Mouse (Mus musculus) MEL (cell line): ENCODE data around the gene Nudt9. TPM values are rescaled to one million over a fixed set of nuclear protein-coding genes. Genes with fewer than 3 reads are reported as not detected.

ENCODE experiments used
- DNase-seq: peaks from one replicate; pipeline ENCODE4 v3.0.0; 2011; ENCODE audit warnings: low read depth, low spot score
- H3K27ac ChIP-seq: 2 replicates; pipeline ENCODE4 v1.5.1; 2012; ENCODE audit warnings: low read depth, mild to moderate bottlenecking, control low read depth, low read length, moderate library complexity; ENCODE audit not compliant: control insufficient read depth
- H3K27me3 ChIP-seq, 2 experiments: fragments of 150-350 bp in 1 of 2; sonication (generic) in 1 of 2; 2 replicates each; pipeline ENCODE4 v1.6.1; 2012; ENCODE audit warnings: low read length in 2 of 2, mild to moderate bottlenecking in 2 of 2, improper control_type of control experiment in 1 of 2, moderate library complexity in 1 of 2; ENCODE audit not compliant: insufficient read depth in 2 of 2, control insufficient read depth in 1 of 2
- H3K36me3 ChIP-seq, 2 experiments: 2 replicates each; pipeline ENCODE4 v1.6.1; 2012 to 2014; ENCODE audit warnings: low read length in 2 of 2, improper control_type of control experiment in 1 of 2, inconsistent platforms in 1 of 2, mild to moderate bottlenecking in 1 of 2; ENCODE audit not compliant: insufficient read depth in 2 of 2, control insufficient read depth in 1 of 2
- H3K4me1 ChIP-seq, 2 experiments: fragments of 150-350 bp in 1 of 2; sonication (generic) in 1 of 2; 2 replicates each; pipeline ENCODE4 v1.6.1; 2012; ENCODE audit warnings: low read length in 2 of 2, improper control_type of control experiment in 1 of 2, mild to moderate bottlenecking in 1 of 2; ENCODE audit not compliant: insufficient read depth in 2 of 2, control insufficient read depth in 1 of 2
- H3K4me3 ChIP-seq, 2 experiments: fragments of 150-350 bp in 1 of 2; sonication (generic) in 1 of 2; 2 replicates each; pipeline ENCODE4 v1.5.1; 2012; ENCODE audit warnings: low read depth in 2 of 2, low read length in 2 of 2, mild to moderate bottlenecking in 2 of 2, moderate library complexity in 2 of 2, control low read depth in 1 of 2, improper control_type of control experiment in 1 of 2; ENCODE audit not compliant: control insufficient read depth in 1 of 2, insufficient read depth in 1 of 2
- H3K79me2 ChIP-seq: 2 replicates; pipeline ENCODE4 v1.6.1; 2012; ENCODE audit warnings: mild to moderate bottlenecking, low read length, moderate library complexity; ENCODE audit not compliant: control insufficient read depth, poor library complexity, insufficient read depth
- H3K9ac ChIP-seq: 2 replicates; pipeline ENCODE4 v1.6.1; 2012; ENCODE audit warnings: low read depth, mild to moderate bottlenecking, control low read depth, low read length, moderate library complexity; ENCODE audit not compliant: control insufficient read depth, poor library complexity, severe bottlenecking
- H3K9me3 ChIP-seq: fragments of 150-350 bp; sonication (generic); replicated peaks from 2 replicates; pipeline ENCODE4 v1.6.1; 2012; ENCODE audit warnings: mild to moderate bottlenecking, low read length, improper control_type of control experiment, moderate library complexity; ENCODE audit not compliant: insufficient read depth
- CHD2 ChIP-seq: IDR thresholded peaks from 2 replicates; pipeline ENCODE4 v1.6.1; 2011; ENCODE audit warnings: low read length, improper control_type of control experiment
- E2F4 ChIP-seq: IDR thresholded peaks from 2 replicates; pipeline ENCODE4 v1.6.1; 2011; ENCODE audit warnings: low read depth, low read length, improper control_type of control experiment, borderline replicate concordance
- ELF1 ChIP-seq: IDR thresholded peaks from 2 replicates; pipeline ENCODE4 v1.6.1; 2014; ENCODE audit warnings: low read depth, mild to moderate bottlenecking, inconsistent platforms, low read length, improper control_type of control experiment, moderate library complexity
- EP300 ChIP-seq, 2 experiments: IDR thresholded peaks; 2 replicates each; pipeline ENCODE4 v1.6.1; 2011; ENCODE audit warnings: improper control_type of control experiment in 2 of 2, low read length in 2 of 2, low read depth in 1 of 2, mild to moderate bottlenecking in 1 of 2
- GABPA ChIP-seq: IDR thresholded peaks from 2 replicates; pipeline ENCODE4 v1.6.1; 2012; ENCODE audit warnings: low read depth, mild to moderate bottlenecking, inconsistent platforms, low read length, improper control_type of control experiment, moderate library complexity
- GATA1 ChIP-seq: IDR thresholded peaks from 2 replicates; pipeline ENCODE4 v1.6.1; 2011; ENCODE audit warnings: low read depth, low read length, improper control_type of control experiment
- HCFC1 ChIP-seq: IDR thresholded peaks from 2 replicates; pipeline ENCODE4 v1.6.1; 2012; ENCODE audit warnings: low read depth, mild to moderate bottlenecking, inconsistent platforms, low read length, improper control_type of control experiment, moderate library complexity
- KAT2A ChIP-seq: conservative IDR thresholded peaks from 2 replicates; pipeline ENCODE4 v1.6.1; 2012; ENCODE audit warnings: low read depth, low read length, improper control_type of control experiment, inconsistent platforms
- MAFK ChIP-seq: IDR thresholded peaks from 2 replicates; pipeline ENCODE4 v1.6.1; 2011; ENCODE audit warnings: low read depth, mild to moderate bottlenecking, low read length, improper control_type of control experiment, borderline replicate concordance
- MAX ChIP-seq: IDR thresholded peaks from 2 replicates; pipeline ENCODE4 v1.6.1; 2011; ENCODE audit warnings: low read length, improper control_type of control experiment
- MAZ ChIP-seq: IDR thresholded peaks from 2 replicates; pipeline ENCODE4 v1.6.1; 2012; ENCODE audit warnings: low read depth, mild to moderate bottlenecking, inconsistent platforms, low read length, improper control_type of control experiment
- MEF2A ChIP-seq: IDR thresholded peaks from 2 replicates; pipeline ENCODE4 v1.6.1; 2014; ENCODE audit warnings: low read depth, mild to moderate bottlenecking, inconsistent platforms, low read length, improper control_type of control experiment; ENCODE audit not compliant: poor library complexity, insufficient replicate concordance, severe bottlenecking; ENCODE audit errors: extremely low read depth
- MXI1 ChIP-seq: IDR thresholded peaks from 2 replicates; pipeline ENCODE4 v1.6.1; 2011; ENCODE audit warnings: mild to moderate bottlenecking, low read depth, low read length, improper control_type of control experiment
- MYB ChIP-seq: IDR thresholded peaks from 2 replicates; pipeline ENCODE4 v1.6.1; 2011; ENCODE audit warnings: mild to moderate bottlenecking, low read depth, low read length, improper control_type of control experiment
- NELFE ChIP-seq: IDR thresholded peaks from 2 replicates; pipeline ENCODE4 v1.6.1; 2011; ENCODE audit warnings: low read depth, low read length, improper control_type of control experiment
- NRF1 ChIP-seq: IDR thresholded peaks from 2 replicates; pipeline ENCODE4 v1.6.1; 2014; ENCODE audit warnings: low read depth, mild to moderate bottlenecking, inconsistent platforms, low read length, improper control_type of control experiment, moderate library complexity; ENCODE audit not compliant: poor library complexity, insufficient read depth, severe bottlenecking
- POLR2AphosphoS5 ChIP-seq: IDR thresholded peaks from 2 replicates; pipeline ENCODE4 v1.6.1; 2012; ENCODE audit warnings: low read depth, borderline replicate concordance, mild to moderate bottlenecking, inconsistent platforms, low read length, moderate library complexity, mixed read lengths
- RAD21 ChIP-seq: IDR thresholded peaks from 2 replicates; pipeline ENCODE4 v1.6.1; 2011; ENCODE audit warnings: mild to moderate bottlenecking, low read depth, low read length, improper control_type of control experiment
- RCOR1 ChIP-seq: IDR thresholded peaks from 2 replicates; pipeline ENCODE4 v1.6.1; 2012; ENCODE audit warnings: low read depth, mild to moderate bottlenecking, inconsistent platforms, low read length, improper control_type of control experiment
- SMC3 ChIP-seq: IDR thresholded peaks from 2 replicates; pipeline ENCODE4 v1.6.1; 2011; ENCODE audit warnings: low read depth, low read length, improper control_type of control experiment
- TAL1 ChIP-seq: IDR thresholded peaks from 2 replicates; pipeline ENCODE4 v1.6.1; 2012; ENCODE audit warnings: mild to moderate bottlenecking, inconsistent platforms, low read length, moderate library complexity, mixed read lengths
- TBP ChIP-seq: IDR thresholded peaks from 2 replicates; pipeline ENCODE4 v1.8.0; 2011; ENCODE audit warnings: low read depth, low read length, improper control_type of control experiment
- TCF12 ChIP-seq: IDR thresholded peaks from 2 replicates; pipeline ENCODE4 v1.6.1; 2014; ENCODE audit warnings: low read depth, mild to moderate bottlenecking, inconsistent platforms, low read length, improper control_type of control experiment, moderate library complexity
- UBTF ChIP-seq: IDR thresholded peaks from 2 replicates; pipeline ENCODE4 v1.6.1; 2012; ENCODE audit warnings: low read depth, mild to moderate bottlenecking, inconsistent platforms, low read length, improper control_type of control experiment, moderate library complexity, borderline replicate concordance; ENCODE audit not compliant: insufficient read depth
- USF1 ChIP-seq: IDR thresholded peaks from 2 replicates; pipeline ENCODE4 v1.6.1; 2014; ENCODE audit warnings: low read depth, mild to moderate bottlenecking, inconsistent platforms, low read length, improper control_type of control experiment, moderate library complexity
- USF2 ChIP-seq, 2 experiments: IDR thresholded peaks; 2 replicates each; pipeline ENCODE4 v1.6.1; 2011 to 2012; ENCODE audit warnings: improper control_type of control experiment in 2 of 2, low read length in 2 of 2, borderline replicate concordance in 1 of 2, inconsistent platforms in 1 of 2, low read depth in 1 of 2, mild to moderate bottlenecking in 1 of 2; ENCODE audit not compliant: insufficient read depth in 1 of 2
- ZC3H11A ChIP-seq: IDR thresholded peaks from 2 replicates; pipeline ENCODE4 v1.6.1; 2012; ENCODE audit warnings: low read depth, mild to moderate bottlenecking, inconsistent platforms, low read length, improper control_type of control experiment
- ZKSCAN1 ChIP-seq: IDR thresholded peaks from 2 replicates; pipeline ENCODE4 v1.6.1; 2012; ENCODE audit warnings: low read depth, mild to moderate bottlenecking, inconsistent platforms, low read length, improper control_type of control experiment, moderate library complexity
- ZNF384 ChIP-seq: IDR thresholded peaks from 2 replicates; pipeline ENCODE4 v1.6.1; 2012; ENCODE audit warnings: low read depth, mild to moderate bottlenecking, inconsistent platforms, low read length, improper control_type of control experiment
- polyA plus RNA-seq, 2 experiments: library from polyadenylated mRNA; stranded (reverse) in 1 of 2; unstranded in 1 of 2; fragments of >175 nt in 1 of 2; fragments of >200 nt in 1 of 2; gene quantifications; 2 replicates each; pipeline versions ENCODE4 v1.2.1 to v1.2.4; 2012; ENCODE audit warnings: low replicate concordance in 2 of 2, low read depth in 1 of 2; ENCODE audit not compliant: insufficient read length in 2 of 2, insufficient read depth in 1 of 2, missing spikeins in 1 of 2
- total RNA-seq: library from RNA; depleted of rRNA; stranded (reverse); fragments of 300-350 nt; gene quantifications from 2 replicates; pipeline ENCODE4 v1.2.3, GENCODE M21; 2012

Gene Nudt9
- total and polyA plus RNA-seq, 3 experiments = 102 to 125 TPM; not detected in 1

DNA sequence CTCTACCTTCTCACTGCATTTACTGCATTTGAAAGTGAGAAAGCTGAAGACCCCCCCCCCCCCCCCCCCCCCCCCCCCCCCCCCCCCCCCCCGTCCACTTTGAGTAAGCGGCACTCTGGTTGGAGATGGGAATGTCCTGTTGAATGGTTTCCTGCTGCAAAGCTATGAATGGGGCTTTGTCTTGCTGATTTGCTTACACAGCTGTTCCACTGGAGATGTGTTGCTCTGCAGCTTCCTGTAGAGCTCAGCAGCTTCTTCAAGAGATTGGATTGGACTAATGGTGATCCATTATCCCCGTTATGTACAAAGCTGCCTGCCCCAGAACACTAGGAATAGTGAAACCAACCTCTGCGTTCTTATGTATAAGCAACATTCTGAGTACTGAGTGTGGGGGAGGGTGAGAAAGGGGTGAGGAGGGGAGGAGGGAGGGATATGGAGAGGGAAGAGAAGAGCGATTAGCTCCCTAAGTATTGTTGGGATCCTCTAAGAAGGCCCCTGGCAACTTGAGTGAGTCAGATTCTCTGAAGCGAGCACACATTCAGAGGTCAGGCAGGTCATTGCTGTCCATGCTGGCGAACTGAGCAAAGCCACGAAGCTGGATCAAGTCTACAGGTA lies 26.3 kb downstream of the Nudt9 start:
- Histone ChIP-seq H3K9me3 (no peaks in the 10 kb centered on the region), H3K36me3 (no peaks in the 10 kb centered on the region), H3K79me2 (no peaks in the 10 kb centered on the region), H3K27ac (no peak overlapping the region), H3K4me1 (no peaks in the 10 kb centered on the region), H3K27me3 (no peaks in the 10 kb centered on the region), H3K9ac (no peak overlapping the region), H3K4me3 (no peak overlapping the region)
- no peak for TF ChIP-seq ZKSCAN1
- TF ChIP-seq CHD2 = no peak
- no peak for TF ChIP-seq NELFE
- no peak for TF ChIP-seq NRF1
- no peak for TF ChIP-seq MAFK
- TF ChIP-seq ELF1 = no peak
- no peak for TF ChIP-seq MXI1
- no peak for TF ChIP-seq HCFC1
- TF ChIP-seq MYB = no peak
- TF ChIP-seq RAD21 = no peak
- TF ChIP-seq USF2 (IDR thresholded peaks at IDR 0.05; ENCODE audit: borderline replicate concordance in 1 of 2, insufficient read depth in 1 of 2, low read depth in 1 of 2, low read length in 2 of 2) = no peak
- no peak for TF ChIP-seq EP300 (IDR thresholded peaks at IDR 0.05; ENCODE audit: low read depth in 1 of 2, low read length in 2 of 2)
- TF ChIP-seq GABPA = no peak
- no peak for TF ChIP-seq USF1
- no peak for TF ChIP-seq E2F4
- no peak for TF ChIP-seq TCF12
- no peak for TF ChIP-seq ZC3H11A
- TF ChIP-seq RCOR1 = no peak
- DNase-seq = no peak

DNA sequence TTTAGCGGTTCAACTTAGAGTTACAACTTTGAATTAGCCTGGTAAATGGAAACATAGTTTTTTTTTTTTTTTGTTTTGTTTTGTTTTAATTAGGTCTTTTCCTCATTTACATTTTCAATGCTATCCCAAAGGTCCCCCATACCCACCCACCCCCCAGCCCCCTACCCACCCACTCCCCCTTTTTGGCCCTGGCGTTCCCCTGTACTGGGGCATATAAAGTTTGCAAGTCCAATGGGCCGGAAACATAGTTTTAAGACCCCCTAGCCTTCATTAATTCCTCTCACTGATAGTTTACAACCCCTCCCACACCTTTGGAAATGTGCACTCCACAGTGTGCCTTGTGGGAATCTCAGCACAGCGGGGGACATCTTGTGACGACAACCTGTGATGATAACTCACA lies 27.5 kb downstream of the Nudt9 start:
- H3K36me3 ChIP-seq = no peaks in the 10 kb centered on the region
- H3K79me2 ChIP-seq = no peaks in the 10 kb centered on the region
- no peak for DNase-seq
- no peak overlapping the region for H3K27ac ChIP-seq
- H3K4me1 ChIP-seq = no peaks in the 10 kb centered on the region
- H3K27me3 ChIP-seq = no peaks in the 10 kb centered on the region
- no peaks in the 10 kb centered on the region for H3K9me3 ChIP-seq
- H3K4me3 ChIP-seq = no peak overlapping the region
- no peak overlapping the region for H3K9ac ChIP-seq
- TF ChIP-seq MEF2A = no peak
- TF ChIP-seq SMC3 = no peak
- TF ChIP-seq GABPA = no peak
- TF ChIP-seq MAX = no peak
- no peak for TF ChIP-seq ELF1
- TF ChIP-seq UBTF = no peak
- no peak for TF ChIP-seq TCF12
- TF ChIP-seq E2F4 = no peak
- no peak for TF ChIP-seq POLR2AphosphoS5
- TF ChIP-seq ZC3H11A = no peak
- no peak for TF ChIP-seq TBP
- no peak for TF ChIP-seq GATA1
- no peak for TF ChIP-seq ZNF384
- no peak for TF ChIP-seq TAL1
- no peak for TF ChIP-seq KAT2A
- TF ChIP-seq MAZ = no peak
- TF ChIP-seq HCFC1 = no peak
